Mouse (Mus musculus): ENCODE data around the gene Eif5. TPM values are rescaled to one million over a fixed set of nuclear protein-coding genes. Genes with fewer than 3 reads are reported as not detected.
A peak's percentile ranks its signal among the peaks of the same experiment; 100 is the strongest.
"Not testable (repeated sequence)": the region's sequence is repeated elsewhere in the genome, so short reads cannot be mapped to it uniquely, and the experiment has no call there.

Gene Eif5
- polyA plus RNA-seq, 1 experiment from 2014 or later, result 549 TPM

- Histone ChIP-seq H3K9me3 (ENCODE audit: control insufficient read depth, low read length) (no peaks in the 10 kb centered on the region), H3K9ac (replicated peaks; ENCODE audit: low read depth, low read length) (no peak overlapping the region), H3K27ac (ENCODE audit: low read length) (no peak overlapping the region), H3K4me2 (ENCODE audit: low read length) (no peak overlapping the region), H3K4me1 (replicated peaks; ENCODE audit: control insufficient read depth, insufficient read depth, low read length) (no peaks in the 10 kb centered on the region), H3K36me3 (ENCODE audit: control insufficient read depth, insufficient read depth) (peaks cover 3% of the 10 kb centered on the region), H3K4me3 (replicated peaks; ENCODE audit: low read length) (no peak overlapping the region), H3K27me3 (replicated peaks; ENCODE audit: control insufficient read depth, insufficient read depth, low read length) (no peaks in the 10 kb centered on the region)
- no peak for ATAC-seq
- 66% methylated on average over 8 of the region's 8 CpGs for WGBS
Measured at GRCm38 (mm10) chr12:111552342-111552741, 14.5 kb downstream of the Eif5 start.

DNA sequence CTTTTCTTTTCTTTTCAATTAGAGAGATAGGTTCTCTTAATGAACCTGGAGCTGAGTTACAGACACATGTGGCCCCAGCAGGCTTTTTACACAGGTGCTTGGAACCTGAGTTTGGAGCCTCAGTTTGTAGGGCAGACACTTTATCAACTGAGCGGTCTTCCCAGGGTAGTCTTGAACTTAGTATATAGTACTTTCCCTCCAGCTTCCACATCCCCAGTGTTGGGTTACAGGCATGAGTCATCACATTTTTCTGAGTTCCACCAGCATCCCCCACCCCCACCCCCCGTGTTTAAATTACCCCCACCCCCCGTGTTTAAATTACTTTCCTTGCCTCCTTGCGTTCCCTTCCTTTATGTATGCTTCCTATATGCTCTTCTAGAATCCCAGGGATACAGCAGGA is 17.5 kb downstream of the Eif5 start:
- ATAC-seq, result no peak
- H3K9me3 ChIP-seq (ENCODE audit: control insufficient read depth, low read length), result no peaks in the 10 kb centered on the region
- 70% methylated on average over 4 of the region's 4 CpGs for WGBS

GRCm38 (mm10) chr12:111555893-111556292 is 18.1 kb downstream of the Eif5 start:
- H3K36me3 ChIP-seq (ENCODE audit: control insufficient read depth, insufficient read depth); H3K4me2 ChIP-seq (ENCODE audit: low read length); H3K27me3 ChIP-seq (replicated peaks; ENCODE audit: control insufficient read depth, insufficient read depth, low read length); ATAC-seq; H3K9ac ChIP-seq (replicated peaks; ENCODE audit: low read depth, low read length); H3K4me1 ChIP-seq (replicated peaks; ENCODE audit: control insufficient read depth, insufficient read depth, low read length); H3K4me3 ChIP-seq (replicated peaks; ENCODE audit: low read length); H3K27ac ChIP-seq (ENCODE audit: low read length); H3K9me3 ChIP-seq (ENCODE audit: control insufficient read depth, low read length): not testable (repeated sequence)
- WGBS, result 83% methylated on average over 4 of the region's 5 CpGs

More for the DNA sequence above, 17.5 kb downstream of the Eif5 start:
- no peak overlapping the region for H3K9ac ChIP-seq (replicated peaks; ENCODE audit: low read depth, low read length)
- H3K4me2 ChIP-seq (ENCODE audit: low read length), result no peak overlapping the region
- H3K4me1 ChIP-seq (replicated peaks; ENCODE audit: control insufficient read depth, insufficient read depth, low read length), result 0 out of 2 replicates have a peak, but pooled peaks cover 4% of the 10 kb centered on the region
- no peak overlapping the region for H3K4me3 ChIP-seq (replicated peaks; ENCODE audit: low read length)
- no peaks in the 10 kb centered on the region for H3K36me3 ChIP-seq (ENCODE audit: control insufficient read depth, insufficient read depth)
- no peak overlapping the region for H3K27ac ChIP-seq (ENCODE audit: low read length)
- H3K27me3 ChIP-seq (replicated peaks; ENCODE audit: control insufficient read depth, insufficient read depth, low read length), result no peaks in the 10 kb centered on the region

GRCm38 (mm10) chr12:111557538-111557937 is 19.7 kb downstream of the Eif5 start:
- Histone ChIP-seq H3K9ac (replicated peaks; ENCODE audit: low read depth, low read length) (no peak overlapping the region), H3K9me3 (ENCODE audit: control insufficient read depth, low read length) (no peaks in the 10 kb centered on the region), H3K4me1 (replicated peaks; ENCODE audit: control insufficient read depth, insufficient read depth, low read length) (0 out of 2 replicates have a peak, but pooled peaks cover 4% of the 10 kb centered on the region), H3K4me3 (replicated peaks; ENCODE audit: low read length) (no peak overlapping the region), H3K27ac (ENCODE audit: low read length) (no peak overlapping the region), H3K27me3 (replicated peaks; ENCODE audit: control insufficient read depth, insufficient read depth, low read length) (no peaks in the 10 kb centered on the region), H3K36me3 (ENCODE audit: control insufficient read depth, insufficient read depth) (no peaks in the 10 kb centered on the region), H3K4me2 (ENCODE audit: low read length) (no peak overlapping the region)
- ATAC-seq, result no peak
- whole genome bisulfite sequencing, result 81% methylated on average over 6 of the region's 6 CpGs

DNA sequence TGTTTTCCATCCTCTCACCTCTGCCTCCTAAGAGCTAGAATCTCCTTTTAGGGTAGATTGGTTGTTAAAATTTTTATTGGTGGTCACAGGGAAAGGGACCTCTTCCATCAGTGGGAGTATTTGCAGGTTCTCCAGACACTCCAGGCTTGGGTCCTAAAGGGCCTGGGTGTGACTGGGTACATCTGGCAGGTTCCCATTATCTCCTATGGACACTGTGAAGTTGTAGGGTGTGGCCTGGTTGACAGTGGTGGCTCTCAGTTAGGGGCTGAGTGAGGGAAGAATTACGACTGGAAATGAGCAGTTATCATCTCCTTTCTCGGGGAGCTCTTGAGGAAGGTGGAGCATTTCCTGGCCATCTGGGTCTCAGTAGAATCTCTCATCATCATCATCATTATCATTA is 20.8 kb downstream of the Eif5 start:
- 71% methylated on average over 2 of the region's 2 CpGs for WGBS
- 0 out of 2 replicates have a peak, but pooled peaks cover 4% of the 10 kb centered on the region for H3K4me1 ChIP-seq (replicated peaks; ENCODE audit: control insufficient read depth, insufficient read depth, low read length)
- no peak overlapping the region for H3K4me2 ChIP-seq (ENCODE audit: low read length)
- no peaks in the 10 kb centered on the region for H3K36me3 ChIP-seq (ENCODE audit: control insufficient read depth, insufficient read depth)
- H3K9ac ChIP-seq (replicated peaks; ENCODE audit: low read depth, low read length), result no peak overlapping the region
- H3K27me3 ChIP-seq (replicated peaks; ENCODE audit: control insufficient read depth, insufficient read depth, low read length), result no peaks in the 10 kb centered on the region
- H3K27ac ChIP-seq (ENCODE audit: low read length), result no peak overlapping the region
- H3K4me3 ChIP-seq (replicated peaks; ENCODE audit: low read length), result no peak overlapping the region
- ATAC-seq, result no peak
- no peaks in the 10 kb centered on the region for H3K9me3 ChIP-seq (ENCODE audit: control insufficient read depth, low read length)

DNA sequence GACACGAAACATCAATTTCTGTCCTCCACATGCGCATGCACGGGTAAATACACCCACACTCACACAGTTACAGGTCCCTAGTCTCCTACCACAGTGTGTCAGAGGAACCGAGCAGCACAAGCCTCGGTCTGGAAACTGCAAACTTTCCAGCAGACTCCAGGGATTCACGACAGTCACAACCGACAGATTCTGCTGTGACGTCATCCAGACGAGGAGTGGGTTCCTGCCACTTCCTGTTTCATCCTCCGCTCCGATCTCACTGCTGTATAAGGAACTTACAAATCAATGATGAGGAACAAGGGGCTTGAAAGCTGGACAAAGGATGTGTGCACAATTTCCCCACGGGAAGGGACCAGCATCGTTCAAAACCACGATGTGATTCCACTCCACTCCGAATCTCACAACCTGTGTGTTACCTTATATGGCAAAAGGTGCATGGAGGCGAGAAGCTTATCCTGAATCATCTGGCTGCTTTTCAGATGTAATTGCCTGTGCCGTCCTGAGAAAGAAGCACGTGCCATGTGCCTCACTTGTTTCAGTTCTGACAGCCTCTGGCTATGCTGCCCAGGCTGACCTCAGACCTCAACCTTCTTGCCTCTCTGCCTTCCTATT is 21.9 kb downstream of the Eif5 start:
- Histone ChIP-seq H3K36me3 (ENCODE audit: control insufficient read depth, insufficient read depth) (no peaks in the 10 kb centered on the region), H3K9me3 (ENCODE audit: control insufficient read depth, low read length) (no peaks in the 10 kb centered on the region), H3K27me3 (replicated peaks; ENCODE audit: control insufficient read depth, insufficient read depth, low read length) (no peaks in the 10 kb centered on the region), H3K4me1 (replicated peaks; ENCODE audit: control insufficient read depth, insufficient read depth, low read length) (0 out of 2 replicates have a peak, but pooled peaks cover 4% of the 10 kb centered on the region), H3K4me3 (replicated peaks; ENCODE audit: low read length) (peak overlapping the region; percentile 13), H3K27ac (ENCODE audit: low read length) (peak overlapping the region; percentile 24), H3K4me2 (ENCODE audit: low read length) (peak overlapping the region; percentile 15; the same call in 1 of the 2 replicates), H3K9ac (replicated peaks; ENCODE audit: low read depth, low read length) (0 out of 2 replicates have a peak overlapping the region, but pooled peaks have one; percentile 27)
- WGBS, result 59% methylated on average over 18 of the region's 18 CpGs
- peak; percentile 61 for ATAC-seq

DNA sequence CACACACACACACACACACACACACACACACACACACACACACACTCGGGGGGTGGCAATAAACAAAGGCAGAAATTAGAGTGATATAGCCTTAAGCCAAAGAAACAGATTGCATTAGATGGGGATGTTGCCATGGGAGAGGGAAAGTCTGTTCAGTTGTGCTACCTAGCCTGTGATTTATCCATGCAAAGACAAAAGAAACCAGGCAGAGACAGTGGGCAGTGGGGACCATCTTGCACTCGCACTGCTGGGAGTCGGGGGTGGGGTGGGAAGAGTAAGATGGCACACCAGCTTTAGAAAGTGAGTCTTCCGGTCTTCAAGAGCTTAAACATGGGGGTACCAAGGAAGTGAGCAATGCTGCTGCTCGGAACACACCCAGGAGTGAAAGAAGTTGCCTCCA is 22.5 kb downstream of the Eif5 start:
- Histone ChIP-seq H3K27me3 (replicated peaks; ENCODE audit: control insufficient read depth, insufficient read depth, low read length) (no peaks in the 10 kb centered on the region), H3K9ac (replicated peaks; ENCODE audit: low read depth, low read length) (no peak overlapping the region), H3K4me3 (replicated peaks; ENCODE audit: low read length) (no peak overlapping the region), H3K9me3 (ENCODE audit: control insufficient read depth, low read length) (no peaks in the 10 kb centered on the region), H3K4me2 (ENCODE audit: low read length) (peak overlapping the region; percentile 15; the same call in 1 of the 2 replicates), H3K4me1 (replicated peaks; ENCODE audit: control insufficient read depth, insufficient read depth, low read length) (0 out of 2 replicates have a peak, but pooled peaks cover 4% of the 10 kb centered on the region), H3K27ac (ENCODE audit: low read length) (peak overlapping the region; percentile 24; the same call in 1 of the 2 replicates), H3K36me3 (ENCODE audit: control insufficient read depth, insufficient read depth) (no peaks in the 10 kb centered on the region)
- WGBS, result 59% methylated on average over 5 of the region's 5 CpGs
- peak; percentile 28; the same call in 1 of the 2 replicates for ATAC-seq

DNA sequence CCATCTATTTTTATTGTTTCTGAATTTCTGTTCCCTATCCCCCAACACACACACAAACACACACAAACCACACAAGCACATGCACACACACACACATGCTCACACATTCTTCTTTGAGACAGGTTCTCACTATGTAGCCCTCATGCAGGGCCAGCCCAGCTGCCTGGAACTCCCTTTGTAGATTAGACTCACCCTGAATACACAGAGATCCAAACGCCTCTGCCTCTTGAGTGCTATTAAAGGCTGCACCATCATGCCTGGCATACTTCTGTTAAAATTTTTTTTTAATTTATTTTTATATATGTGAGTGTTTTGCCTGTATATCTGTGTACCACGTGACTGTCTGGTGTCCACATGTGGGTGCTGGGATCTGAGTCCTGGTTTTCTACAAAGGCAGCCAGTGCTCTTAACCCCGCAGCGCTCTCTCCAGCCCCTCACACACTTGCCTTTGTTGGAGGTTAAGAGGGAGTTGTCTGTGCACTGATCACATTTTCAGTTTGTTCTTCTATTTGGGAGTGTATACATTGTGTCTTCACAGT is 24.5 kb downstream of the Eif5 start:
- H3K27ac ChIP-seq (ENCODE audit: low read length), result no peak overlapping the region
- H3K9me3 ChIP-seq (ENCODE audit: control insufficient read depth, low read length), result no peaks in the 10 kb centered on the region
- no peaks in the 10 kb centered on the region for H3K36me3 ChIP-seq (ENCODE audit: control insufficient read depth, insufficient read depth)
- H3K4me1 ChIP-seq (replicated peaks; ENCODE audit: control insufficient read depth, insufficient read depth, low read length), result 0 out of 2 replicates have a peak, but pooled peaks cover 4% of the 10 kb centered on the region
- WGBS, result 42% methylated on average over 4 of the region's 4 CpGs
- ATAC-seq, result no peak
- H3K4me3 ChIP-seq (replicated peaks; ENCODE audit: low read length), result no peak overlapping the region
- no peak overlapping the region for H3K4me2 ChIP-seq (ENCODE audit: low read length)
- no peak overlapping the region for H3K9ac ChIP-seq (replicated peaks; ENCODE audit: low read depth, low read length)
- no peaks in the 10 kb centered on the region for H3K27me3 ChIP-seq (replicated peaks; ENCODE audit: control insufficient read depth, insufficient read depth, low read length)

GRCm38 (mm10) chr12:111563076-111563629 is 25.3 kb downstream of the Eif5 start:
- H3K4me1 ChIP-seq (replicated peaks; ENCODE audit: control insufficient read depth, insufficient read depth, low read length), result 0 out of 2 replicates have a peak, but pooled peaks cover 4% of the 10 kb centered on the region
- no peaks in the 10 kb centered on the region for H3K36me3 ChIP-seq (ENCODE audit: control insufficient read depth, insufficient read depth)
- no peak overlapping the region for H3K4me3 ChIP-seq (replicated peaks; ENCODE audit: low read length)
- no peak overlapping the region for H3K9ac ChIP-seq (replicated peaks; ENCODE audit: low read depth, low read length)
- no peaks in the 10 kb centered on the region for H3K9me3 ChIP-seq (ENCODE audit: control insufficient read depth, low read length)
- H3K27ac ChIP-seq (ENCODE audit: low read length), result no peak overlapping the region
- 48% methylated on average over 5 of the region's 5 CpGs for WGBS
- H3K4me2 ChIP-seq (ENCODE audit: low read length), result no peak overlapping the region
- ATAC-seq, result no peak
- no peaks in the 10 kb centered on the region for H3K27me3 ChIP-seq (replicated peaks; ENCODE audit: control insufficient read depth, insufficient read depth, low read length)

Measured in forebrain, embryonic 16.5 days (tissue).